Mouse (Mus musculus): ENCODE data around the gene Plod3.

The Plod3 gene

GRCm38 (mm10) chr5:137026092-137026491, 39.3 kb downstream of the Plod3 start, which contains the start of gene Vgf:
Gene Vgf (plus strand): TSS chr5:137026392.
- DNase-seq, result no peak

GRCm38 (mm10) chr5:137028561-137029272, 41.9 kb downstream of the Plod3 start:
- DNase-seq, result no peak

- no peak for DNase-seq
Measured at GRCm38 (mm10) chr5:137029273-137029585, 42.4 kb downstream of the Plod3 start.

- peak; percentile 93 to 97 for DNase-seq
Measured at GRCm38 (mm10) chr5:137029643-137030415, 43.0 kb downstream of the Plod3 start.

GRCm38 (mm10) chr5:137030416-137030810, 43.6 kb downstream of the Plod3 start:
- DNase-seq, result no peak

- DNase-seq, result peak in 1 of 2 experiments; percentile 19
Measured at GRCm38 (mm10) chr5:137031076-137032032, 44.5 kb downstream of the Plod3 start.

DNA sequence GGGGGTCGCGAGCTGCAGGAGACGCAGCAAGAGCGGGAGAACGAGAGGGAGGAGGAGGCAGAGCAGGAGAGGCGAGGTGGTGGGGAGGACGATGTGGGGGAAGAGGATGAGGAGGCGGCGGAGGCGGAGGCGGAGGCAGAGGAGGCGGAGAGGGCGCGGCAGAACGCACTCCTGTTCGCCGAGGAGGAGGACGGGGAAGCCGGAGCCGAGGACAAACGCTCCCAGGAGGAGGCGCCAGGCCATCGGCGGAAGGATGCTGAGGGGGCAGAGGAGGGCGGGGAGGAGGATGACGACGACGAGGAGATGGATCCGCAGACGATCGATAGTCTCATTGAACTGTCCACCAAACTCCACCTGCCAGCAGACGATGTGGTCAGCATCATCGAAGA, 45.2 kb downstream of the Plod3 start:
- DNase-seq, result no peak

DNA sequence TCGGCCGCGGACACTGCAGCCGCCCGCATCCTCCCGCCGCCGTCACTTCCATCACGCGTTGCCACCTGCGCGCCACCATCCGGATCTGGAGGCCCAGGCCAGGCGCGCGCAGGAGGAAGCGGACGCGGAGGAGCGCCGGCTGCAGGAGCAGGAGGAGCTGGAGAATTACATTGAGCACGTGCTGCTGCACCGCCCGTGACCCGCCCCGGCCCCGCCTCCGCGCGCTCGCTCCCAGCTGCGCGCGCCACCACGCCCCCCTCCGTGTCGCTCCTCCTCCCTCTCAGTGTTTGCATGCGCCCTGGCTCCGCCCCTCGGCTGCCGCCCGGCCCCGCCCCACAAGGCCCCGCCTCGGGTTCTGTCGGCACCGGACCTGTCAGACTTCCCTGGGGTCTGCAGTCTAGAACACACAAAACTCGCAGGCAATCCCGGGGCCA, 45.8 kb downstream of the Plod3 start:
- peak; percentile 82 to 87 for DNase-seq

DNA sequence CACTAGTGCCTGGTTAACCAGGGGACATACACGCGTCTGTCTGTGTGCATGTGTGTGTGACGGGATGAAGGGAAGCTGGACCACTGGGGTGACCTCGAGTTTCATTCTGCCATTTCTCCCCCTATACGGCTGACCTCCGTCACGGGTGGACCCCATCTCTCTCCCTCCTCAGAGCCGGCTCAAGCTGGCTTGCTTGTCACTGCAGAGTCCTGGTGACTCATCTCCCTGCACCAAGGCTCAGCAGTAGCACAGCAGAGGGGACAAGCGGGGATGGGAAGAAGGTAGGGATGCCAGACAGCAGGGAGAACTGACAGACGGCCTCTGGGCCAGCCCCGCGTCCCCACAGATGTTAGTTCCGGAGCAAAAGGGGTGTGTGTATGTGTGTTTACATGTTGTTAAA, 49.4 kb downstream of the Plod3 start:
- DNase-seq, result no peak

DNA sequence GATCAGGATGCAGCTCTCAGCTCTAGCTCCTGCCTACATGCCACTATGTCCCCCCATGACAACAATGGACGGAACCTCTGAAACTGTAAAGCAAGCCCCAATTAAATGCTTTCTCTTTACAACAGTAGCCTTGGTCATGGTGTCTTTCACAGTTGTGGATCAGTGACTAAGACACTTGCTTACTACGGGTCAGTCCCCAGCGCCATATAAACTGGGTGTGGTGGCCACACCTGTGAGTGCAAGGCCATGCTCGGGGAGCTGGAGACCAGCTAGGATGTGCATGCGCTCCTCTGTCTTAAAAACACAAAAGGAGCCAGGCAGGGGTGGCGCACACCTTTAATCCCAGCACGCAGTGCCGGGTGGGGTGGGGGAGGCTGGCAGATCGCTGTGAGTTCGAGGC, 52.6 kb downstream of the Plod3 start:
- DNase-seq, result no peak

DNA sequence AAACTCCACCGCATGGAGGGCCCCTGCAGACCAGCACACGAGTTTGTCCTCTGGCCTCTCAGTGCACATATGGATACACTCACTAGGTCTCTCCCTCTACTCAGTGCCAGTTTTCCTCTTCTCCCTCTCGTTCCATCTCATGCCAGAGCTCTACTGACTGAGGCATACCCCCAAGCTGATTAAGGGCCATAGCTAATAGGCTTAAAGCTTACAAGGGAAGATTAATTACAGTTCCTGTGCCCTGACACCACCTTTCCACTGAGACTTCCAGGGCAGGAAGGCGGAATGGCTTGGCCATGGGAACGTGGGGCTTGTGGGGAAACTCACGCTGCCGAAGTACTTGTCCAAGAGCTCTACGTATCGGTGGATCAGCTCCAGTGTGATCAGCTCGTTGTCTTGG, 54.6 kb downstream of the Plod3 start:
- DNase-seq, result no peak

GRCm38 (mm10) chr5:137043997-137044396, 57.2 kb downstream of the Plod3 start:
- no peak for DNase-seq

- DNase-seq, result peak; percentile 96 to 97
Measured at GRCm38 (mm10) chr5:137045402-137046323, 58.8 kb downstream of the Plod3 start, which contains the start of gene Ap1s1. Gene Ap1s1 (minus strand): TSS chr5:137046135.

Measured in kidney, adult 8-10 months (tissue).